Mouse (Mus musculus) monocyte, adult 5-6 weeks (primary cell): ENCODE data around the gene Vill. TPM values are rescaled to one million over a fixed set of nuclear protein-coding genes. Genes with fewer than 3 reads are reported as not detected.

ENCODE experiments used
- ATAC-seq: fragments of 153-309, 156-312 bp; replicated peaks from 2 replicates; pipeline ENCODE4 v1.8.0; 2017; ENCODE audit warnings: mild to moderate bottlenecking; ENCODE audit not compliant: low TSS enrichment, insufficient number of reproducible peaks, severe bottlenecking, poor library complexity, low FRiP score
- total RNA-seq: library from RNA; stranded (forward); fragments of 200-1000, 200-491, 200-594 nt; gene quantifications from 3 replicates; pipeline ENCODE4 v1.2.3, GENCODE M21; 2017

Gene Vill
- total RNA-seq, 1 experiment from 2014 or later, result 31.0 TPM

GRCm38 (mm10) chr9:119094462-119095109 is 42.0 kb downstream of the Vill start:
- ATAC-seq, result no peak

- no peak for ATAC-seq
Observed at GRCm38 (mm10) chr9:119100177-119100898, 47.8 kb downstream of the Vill start.

- ATAC-seq, result peak; percentile 82
Observed at GRCm38 (mm10) chr9:119101992-119102782, 49.6 kb downstream of the Vill start, which contains the start of gene Dlec1. Gene Dlec1, plus strand, starts transcription at chr9:119102478.

GRCm38 (mm10) chr9:119102783-119103113 is 50.2 kb downstream of the Vill start:
- no peak for ATAC-seq

GRCm38 (mm10) chr9:119107566-119107965 is 55.0 kb downstream of the Vill start:
- no peak for ATAC-seq

GRCm38 (mm10) chr9:119109685-119110353 is 57.2 kb downstream of the Vill start:
- ATAC-seq, result no peak

- no peak for ATAC-seq
Observed at GRCm38 (mm10) chr9:119110640-119111039, 58.1 kb downstream of the Vill start.

- ATAC-seq, result no peak
Observed at GRCm38 (mm10) chr9:119114911-119115310, 62.3 kb downstream of the Vill start.

GRCm38 (mm10) chr9:119119409-119120167 is 67.0 kb downstream of the Vill start:
- no peak for ATAC-seq

GRCm38 (mm10) chr9:119120168-119120560 is 67.6 kb downstream of the Vill start:
- no peak for ATAC-seq

Other genes starting within 250 kb of the Vill start
- gene Ctdspl, start 126.3 kb upstream of the Vill start, total RNA-seq, result 0.49 TPM in 1 of 3 replicates, not detected in the others
- 0.10 TPM in 1 of 3 replicates, not detected in the others for gene Plcd1, start 40.7 kb downstream of the Vill start, total RNA-seq
- gene Dlec1, start 49.7 kb downstream of the Vill start, total RNA-seq, result not detected in 3 replicates
- gene Acaa1b, start 104.3 kb downstream of the Vill start, total RNA-seq, result not detected in 3 replicates
- gene Gm47289, start 106.4 kb downstream of the Vill start, total RNA-seq, result not detected in 3 replicates
- not detected in 3 replicates for gene Slc22a13, start 156.3 kb downstream of the Vill start, total RNA-seq